Mouse (Mus musculus): ENCODE measurements around the gene Trmt61a. TPM values are rescaled to one million over a fixed set of nuclear protein-coding genes. Genes with fewer than 3 reads are reported as not detected.

Trmt61a gene
- polyA plus RNA-seq, 1 experiment from 2014 or later, result 9.3 TPM

DNA sequence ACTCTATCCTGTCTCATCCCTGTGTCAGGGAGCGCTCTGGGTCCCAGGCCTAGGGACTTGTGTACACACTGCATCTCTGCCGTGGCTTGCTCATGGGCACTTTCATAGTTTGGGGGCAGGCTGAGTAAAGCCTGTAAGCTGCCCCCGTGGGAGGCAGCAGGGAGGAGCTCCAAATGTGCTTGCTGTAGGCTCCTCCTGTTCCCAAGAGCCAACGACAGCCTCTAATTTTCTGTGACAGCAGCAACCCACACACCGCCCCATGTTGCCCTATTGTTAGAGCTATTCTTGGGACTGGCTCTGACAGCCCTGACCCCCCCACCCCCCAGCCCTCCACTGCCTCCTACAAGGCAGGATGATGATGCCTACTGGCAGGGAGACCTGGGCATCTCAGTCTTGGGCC, 4.1 kb downstream of the Trmt61a start:
- no peak for TF ChIP-seq CTCF (IDR thresholded peaks at IDR 0.05; ENCODE audit: low read depth)
- no peak for DNase-seq
- ATAC-seq (ENCODE audit: insufficient read depth), result no peak
- H3K36me3 ChIP-seq (ENCODE audit: insufficient read depth), result peaks cover 34% of the 10 kb centered on the region; the same call in 1 of the 2 replicates
- WGBS, result 75% methylated on average over 5 of the region's 5 CpGs
- no peaks in the 10 kb centered on the region for H3K27me3 ChIP-seq (ENCODE audit: insufficient read depth, low read length)
- H3K9ac ChIP-seq, result no peak overlapping the region
- H3K27ac ChIP-seq (ENCODE audit: low read depth), result peak overlapping the region; percentile 80
- peaks cover 5% of the 10 kb centered on the region; the same call in 1 of the 2 replicates for H3K4me1 ChIP-seq (ENCODE audit: insufficient read depth)
- no peaks in the 10 kb centered on the region for H3K9me3 ChIP-seq (ENCODE audit: low read depth, low read length)
- H3K4me3 ChIP-seq (ENCODE audit: low read depth, low read length), result no peak overlapping the region
- H3K4me2 ChIP-seq, result no peak overlapping the region

DNA sequence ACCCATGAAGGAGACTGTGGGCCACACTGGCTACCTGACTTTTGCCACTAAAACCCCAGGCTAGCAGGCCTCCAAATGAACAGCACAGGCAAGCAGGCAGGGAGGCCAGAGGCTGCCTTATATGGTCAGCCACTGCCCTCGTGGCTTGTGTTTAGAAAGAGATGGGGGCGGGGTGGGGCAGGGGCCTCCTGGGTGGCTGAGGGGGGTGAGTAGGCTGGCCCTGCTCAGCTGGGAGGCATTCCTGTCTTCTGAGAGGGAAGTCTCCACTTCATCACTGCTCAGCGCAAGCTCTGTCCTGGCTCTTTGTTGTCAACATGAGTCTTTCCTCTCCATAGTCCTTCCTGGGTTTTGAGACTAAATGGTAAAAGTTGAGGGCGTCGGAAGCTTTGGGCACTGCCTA, 4.9 kb downstream of the Trmt61a start:
- peak overlapping the region; percentile 80 for H3K27ac ChIP-seq (ENCODE audit: low read depth)
- no peak for TF ChIP-seq CTCF (IDR thresholded peaks at IDR 0.05; ENCODE audit: low read depth)

DNA sequence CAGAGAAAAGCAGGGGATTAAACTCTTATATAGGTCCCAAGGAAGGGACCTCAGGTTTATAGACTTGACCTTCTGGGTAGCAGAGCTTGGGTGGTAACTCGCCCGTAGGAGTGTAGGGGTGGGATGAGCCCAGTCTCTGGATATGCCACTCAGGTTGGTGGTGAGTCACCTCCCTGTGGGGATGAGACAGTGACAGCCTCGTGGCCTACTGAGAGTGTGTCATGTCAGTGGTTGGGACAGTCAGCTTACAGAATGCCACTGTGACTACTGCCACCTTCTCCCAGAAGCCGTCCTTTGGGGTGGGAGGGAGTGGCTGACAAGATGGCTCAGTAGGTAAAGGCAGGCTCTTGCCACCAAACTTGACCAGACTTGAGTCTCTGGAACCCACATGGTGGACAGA, 8.5 kb downstream of the Trmt61a start:
- H3K36me3 ChIP-seq (ENCODE audit: insufficient read depth), result peaks cover 23% of the 10 kb centered on the region; the same call in 1 of the 2 replicates
- no peaks in the 10 kb centered on the region for H3K9me3 ChIP-seq (ENCODE audit: low read depth, low read length)
- no peaks in the 10 kb centered on the region for H3K27me3 ChIP-seq (ENCODE audit: insufficient read depth, low read length)
- DNase-seq (no peak), ATAC-seq (ENCODE audit: insufficient read depth) (no peak)
- no peak for TF ChIP-seq CTCF (IDR thresholded peaks at IDR 0.05; ENCODE audit: low read depth)
- peak overlapping the region; percentile 88; the same call in 1 of the 2 replicates for H3K27ac ChIP-seq (ENCODE audit: low read depth)
- WGBS, result 80% methylated on average over 4 of the region's 4 CpGs
- H3K4me2 ChIP-seq, result no peak overlapping the region
- no peak overlapping the region for H3K9ac ChIP-seq
- H3K4me3 ChIP-seq (ENCODE audit: low read depth, low read length), result no peak overlapping the region
- peaks cover 17% of the 10 kb centered on the region for H3K4me1 ChIP-seq (ENCODE audit: insufficient read depth)

More for the DNA sequence above, 4.9 kb downstream of the Trmt61a start:
- Histone ChIP-seq H3K4me1 (ENCODE audit: insufficient read depth) (peaks cover 13% of the 10 kb centered on the region), H3K36me3 (ENCODE audit: insufficient read depth) (peaks cover 34% of the 10 kb centered on the region; the same call in 1 of the 2 replicates), H3K4me2 (no peak overlapping the region), H3K27me3 (ENCODE audit: insufficient read depth, low read length) (no peaks in the 10 kb centered on the region), H3K4me3 (ENCODE audit: low read depth, low read length) (no peak overlapping the region), H3K9me3 (ENCODE audit: low read depth, low read length) (no peaks in the 10 kb centered on the region), H3K9ac (no peak overlapping the region)
- ATAC-seq (ENCODE audit: insufficient read depth) (peak; percentile 41; the same call in 1 of the 2 replicates), DNase-seq (peak; percentile 57)
- 39% methylated on average over 5 of the region's 5 CpGs for WGBS

DNA sequence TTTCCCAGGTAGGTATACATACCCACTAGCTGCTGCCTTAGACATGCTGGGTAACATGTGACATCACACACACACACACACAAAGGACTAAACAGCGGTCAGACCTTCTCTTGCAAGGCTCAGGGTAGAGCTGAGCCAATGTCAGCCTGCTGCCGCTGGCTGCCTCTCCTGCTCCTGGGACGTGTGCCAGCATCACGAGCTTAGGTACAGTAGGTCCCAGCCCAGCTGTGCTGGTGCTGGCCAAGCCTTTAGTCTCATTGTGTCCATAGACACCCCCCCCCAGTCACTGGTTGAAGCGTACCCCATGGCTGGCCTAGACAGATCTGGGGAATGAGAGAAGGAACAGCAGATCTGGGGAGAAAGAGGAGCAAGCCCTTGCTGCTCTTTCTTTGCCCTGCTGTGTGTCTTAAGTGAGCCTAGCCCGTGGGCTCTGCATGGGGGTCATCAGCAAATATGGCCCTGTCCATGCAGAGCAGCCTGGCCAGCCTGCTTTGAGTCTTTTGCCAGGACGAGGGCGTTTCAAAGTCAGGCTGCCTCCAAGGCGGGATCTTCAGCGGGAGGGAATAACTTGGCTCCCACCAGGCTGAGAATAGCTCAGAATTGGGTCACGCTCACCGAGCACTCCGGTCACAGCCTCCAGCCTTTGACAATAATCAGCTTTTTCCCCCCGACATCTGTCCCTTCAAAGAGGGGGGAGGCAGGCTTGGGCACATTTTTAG, 9.6 kb downstream of the Trmt61a start:
- Histone ChIP-seq H3K4me3 (ENCODE audit: low read depth, low read length) (no peak overlapping the region), H3K9ac (no peak overlapping the region; the same call in none of the 2 replicates), H3K4me2 (peak overlapping the region; percentile 18; the same call in 1 of the 2 replicates), H3K4me1 (ENCODE audit: insufficient read depth) (peaks cover 19% of the 10 kb centered on the region), H3K9me3 (ENCODE audit: low read depth, low read length) (no peaks in the 10 kb centered on the region), H3K36me3 (ENCODE audit: insufficient read depth) (peaks cover 12% of the 10 kb centered on the region; the same call in 1 of the 2 replicates), H3K27me3 (ENCODE audit: insufficient read depth, low read length) (no peaks in the 10 kb centered on the region), H3K27ac (ENCODE audit: low read depth) (peak overlapping the region; percentile 88)
- peak; percentile 79 for ATAC-seq (ENCODE audit: insufficient read depth)
- peak; percentile 84 for DNase-seq
- WGBS, result 22% methylated on average over 14 of the region's 14 CpGs
- no peak for TF ChIP-seq CTCF (IDR thresholded peaks at IDR 0.05; ENCODE audit: low read depth)

DNA sequence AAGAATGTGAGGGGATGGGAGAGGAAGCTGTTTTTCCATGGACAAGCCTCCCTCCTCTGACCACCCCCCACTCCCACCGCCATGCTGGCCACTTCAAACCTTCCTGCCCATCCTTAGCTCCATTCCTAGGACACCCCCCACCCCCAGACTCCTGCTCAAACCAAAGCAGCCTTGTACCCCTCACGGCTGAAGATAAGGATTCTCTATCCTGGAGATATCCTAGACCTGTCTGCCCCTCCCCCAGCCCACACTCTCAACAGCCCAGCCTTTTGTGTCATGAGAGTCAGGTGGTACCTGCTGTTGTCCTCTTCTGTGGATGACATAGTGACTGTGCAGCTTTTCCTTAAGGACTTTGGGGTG, 10.1 kb downstream of the Trmt61a start:
- Histone ChIP-seq H3K4me2 (no peak overlapping the region; the same call in 1 of the 2 replicates), H3K36me3 (ENCODE audit: insufficient read depth) (0 out of 2 replicates have a peak, but pooled peaks cover 11% of the 10 kb centered on the region), H3K9me3 (ENCODE audit: low read depth, low read length) (no peaks in the 10 kb centered on the region), H3K27me3 (ENCODE audit: insufficient read depth, low read length) (no peaks in the 10 kb centered on the region), H3K4me1 (ENCODE audit: insufficient read depth) (peaks cover 18% of the 10 kb centered on the region), H3K4me3 (ENCODE audit: low read depth, low read length) (no peak overlapping the region), H3K27ac (ENCODE audit: low read depth) (peak overlapping the region; percentile 88), H3K9ac (no peak overlapping the region)
- no peak for TF ChIP-seq CTCF (IDR thresholded peaks at IDR 0.05; ENCODE audit: low read depth)
- DNase-seq (no peak), ATAC-seq (ENCODE audit: insufficient read depth) (no peak)
- WGBS, result 19% methylated on average over 2 of the region's 2 CpGs

DNA sequence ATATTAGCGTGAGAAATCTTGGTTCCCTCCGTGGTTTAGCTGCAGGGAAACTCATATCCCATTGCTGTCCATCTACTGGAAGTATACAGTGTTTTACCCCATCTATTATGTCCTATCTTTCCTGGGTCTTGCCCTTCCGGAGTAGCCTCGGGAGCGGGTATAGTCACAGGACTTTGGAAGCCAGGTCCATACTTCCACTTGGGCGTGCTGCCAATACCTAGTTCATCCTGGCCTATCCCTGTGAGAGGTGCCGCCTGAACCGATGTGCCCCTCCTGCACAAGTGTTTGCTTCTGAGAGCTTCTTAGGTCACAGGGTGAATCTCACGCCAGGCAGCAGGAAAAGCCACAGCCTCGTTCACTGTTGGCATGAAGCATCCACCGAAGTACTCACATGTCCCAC, 11.5 kb downstream of the Trmt61a start:
- DNase-seq (no peak), ATAC-seq (ENCODE audit: insufficient read depth) (no peak)
- Histone ChIP-seq H3K9ac (no peak overlapping the region), H3K4me1 (ENCODE audit: insufficient read depth) (peaks cover 30% of the 10 kb centered on the region), H3K27ac (ENCODE audit: low read depth) (no peak overlapping the region), H3K4me2 (no peak overlapping the region), H3K36me3 (ENCODE audit: insufficient read depth) (0 out of 2 replicates have a peak, but pooled peaks cover under 1% of the 10 kb centered on the region), H3K27me3 (ENCODE audit: insufficient read depth, low read length) (no peaks in the 10 kb centered on the region), H3K4me3 (ENCODE audit: low read depth, low read length) (no peak overlapping the region), H3K9me3 (ENCODE audit: low read depth, low read length) (no peaks in the 10 kb centered on the region)
- TF ChIP-seq CTCF (IDR thresholded peaks at IDR 0.05; ENCODE audit: low read depth), result no peak
- 63% methylated on average over 11 of the region's 11 CpGs for WGBS

DNA sequence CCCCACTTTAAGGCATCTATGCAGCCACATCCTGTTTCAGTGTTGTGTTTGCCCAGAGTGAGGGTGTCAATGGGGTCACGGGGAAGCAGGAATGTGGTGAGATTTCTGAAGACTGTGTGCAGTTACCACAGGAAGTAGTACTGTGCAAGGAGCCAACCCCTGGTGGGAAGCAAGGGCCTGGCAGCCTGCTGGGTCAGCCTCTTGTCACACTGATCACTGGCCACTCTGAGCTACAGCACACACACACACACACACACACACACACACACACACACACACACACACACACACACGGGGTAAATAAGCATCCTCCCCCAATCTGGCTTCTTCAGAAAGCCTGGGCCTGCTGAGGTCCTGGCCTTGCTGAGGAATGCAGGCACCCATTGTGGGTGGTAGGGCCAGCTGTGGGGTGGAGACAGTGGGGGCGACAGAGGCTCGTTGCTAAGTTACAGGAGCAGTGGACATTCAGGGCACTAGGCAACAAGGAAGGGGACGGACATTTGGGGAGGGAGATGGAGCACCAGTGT, 13.5 kb downstream of the Trmt61a start:
- ATAC-seq (ENCODE audit: insufficient read depth), result peak; percentile 24
- TF ChIP-seq CTCF (IDR thresholded peaks at IDR 0.05; ENCODE audit: low read depth), result 0 out of 2 replicates have a peak, but pooled peaks have one; percentile 14
- peaks cover 40% of the 10 kb centered on the region for H3K4me1 ChIP-seq (ENCODE audit: insufficient read depth)
- 10% methylated on average over 5 of the region's 5 CpGs for WGBS
- no peaks in the 10 kb centered on the region for H3K9me3 ChIP-seq (ENCODE audit: low read depth, low read length)
- peak; percentile 64 for DNase-seq
- H3K27me3 ChIP-seq (ENCODE audit: insufficient read depth, low read length), result no peaks in the 10 kb centered on the region
- no peak overlapping the region for H3K4me2 ChIP-seq
- H3K36me3 ChIP-seq (ENCODE audit: insufficient read depth), result no peaks in the 10 kb centered on the region
- H3K9ac ChIP-seq, result no peak overlapping the region
- peak overlapping the region; percentile 65 for H3K27ac ChIP-seq (ENCODE audit: low read depth)
- no peak overlapping the region for H3K4me3 ChIP-seq (ENCODE audit: low read depth, low read length)
